Mouse (Mus musculus) thymus, postnatal 14 days (tissue): ENCODE data around the gene Gm49711.
A peak's percentile ranks its signal among the peaks of the same experiment; 100 is the strongest.
"Not testable (repeated sequence)": the region's sequence is repeated elsewhere in the genome, so short reads cannot be mapped to it uniquely, and the experiment has no call there.

Experiments used
- DNase-seq: peaks from one replicate; pipeline ENCODE4 v3.0.0; 2021

Gm49711 gene

DNA sequence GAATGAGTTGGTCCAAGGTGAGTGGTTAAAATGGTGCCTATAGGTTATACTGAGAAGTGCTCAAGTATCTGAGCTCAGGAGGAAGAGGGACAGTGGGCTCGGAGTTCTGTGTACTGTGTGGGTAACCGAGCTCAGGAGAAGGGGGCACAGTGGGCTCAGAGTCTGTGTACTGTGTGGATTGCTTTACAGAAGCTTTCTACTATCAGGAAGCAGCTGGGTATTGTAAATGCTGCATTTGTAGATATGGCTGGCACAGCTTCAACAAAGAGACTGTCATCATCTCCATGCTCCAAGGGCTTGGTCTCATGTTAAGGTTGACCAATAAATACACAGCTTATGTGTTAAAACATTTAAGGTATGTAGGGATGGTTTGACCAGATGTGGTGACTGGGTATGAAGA lies 6.7 kb downstream of the Gm49711 start:
- no peak for DNase-seq

DNA sequence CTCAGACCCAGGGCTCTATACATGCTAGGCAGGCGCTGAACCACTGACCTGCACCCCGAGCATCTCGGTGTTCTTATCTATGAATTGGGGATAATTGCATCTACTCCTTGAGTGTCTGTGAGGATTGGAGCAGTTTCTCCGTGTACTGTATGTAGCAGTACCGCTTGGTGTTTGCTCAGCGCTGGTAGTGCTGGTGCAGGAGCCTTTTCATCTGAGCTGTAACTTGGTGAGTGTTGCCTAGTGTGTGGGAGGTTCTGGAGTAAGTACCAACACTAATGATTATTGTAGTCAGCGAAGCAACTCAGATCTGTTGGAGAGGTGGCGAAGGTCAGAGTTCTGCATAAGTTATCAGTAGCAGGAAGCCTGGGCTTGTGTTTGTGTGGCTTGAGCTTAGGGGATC lies 12.2 kb downstream of the Gm49711 start:
- no peak for DNase-seq

DNA sequence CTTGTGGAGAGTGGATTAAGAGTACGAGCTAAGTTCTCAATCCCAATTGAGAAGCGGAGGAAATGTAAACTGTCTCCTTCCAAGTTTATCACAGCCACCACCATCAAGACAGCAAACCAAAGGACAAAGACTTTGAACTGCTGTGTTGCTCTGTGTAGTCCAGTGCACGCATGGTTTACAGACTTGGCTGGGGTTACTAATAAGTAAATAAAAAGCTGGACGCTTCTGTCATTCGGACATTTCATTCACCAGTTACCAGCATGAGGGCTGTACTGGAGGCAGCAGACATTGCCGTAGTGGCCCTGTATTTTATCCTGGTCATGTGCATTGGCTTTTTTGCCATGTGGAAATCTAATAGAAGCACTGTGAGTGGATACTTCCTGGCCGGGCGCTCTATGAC lies 18.7 kb downstream of the Gm49711 start:
- no peak for DNase-seq

DNA sequence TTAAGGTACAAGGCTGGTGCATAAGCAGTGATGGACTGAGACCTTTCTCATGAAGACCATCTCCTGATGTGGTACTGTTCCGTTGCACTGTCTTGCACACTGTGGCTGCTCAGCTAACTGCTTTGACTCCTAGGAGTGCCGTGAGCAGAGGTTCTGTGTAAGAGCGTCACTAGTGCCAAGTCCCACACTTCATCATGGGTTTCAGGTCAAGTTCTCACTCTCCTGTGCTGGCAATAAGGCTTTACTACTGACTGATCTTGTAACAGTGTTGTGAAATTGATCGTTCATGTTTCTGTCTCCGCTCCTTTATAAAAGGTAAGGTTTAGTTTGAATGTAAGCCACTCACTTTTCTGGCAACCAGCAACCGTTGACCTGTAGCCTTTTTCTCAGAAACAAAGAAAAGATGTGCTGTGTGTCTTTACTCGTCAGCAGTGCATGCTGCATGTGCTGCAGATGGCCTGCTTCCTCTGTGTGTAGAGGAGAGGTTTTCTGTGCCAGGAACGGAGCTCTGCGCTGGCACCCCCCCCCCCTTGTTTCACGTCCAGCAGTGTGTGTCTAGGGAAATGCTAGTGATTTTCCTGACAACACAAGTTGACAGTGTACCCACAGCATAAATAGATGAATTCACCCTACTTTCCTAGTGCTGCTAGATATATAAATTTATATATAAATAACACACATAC lies 25.8 kb downstream of the Gm49711 start:
- no peak for DNase-seq

DNA sequence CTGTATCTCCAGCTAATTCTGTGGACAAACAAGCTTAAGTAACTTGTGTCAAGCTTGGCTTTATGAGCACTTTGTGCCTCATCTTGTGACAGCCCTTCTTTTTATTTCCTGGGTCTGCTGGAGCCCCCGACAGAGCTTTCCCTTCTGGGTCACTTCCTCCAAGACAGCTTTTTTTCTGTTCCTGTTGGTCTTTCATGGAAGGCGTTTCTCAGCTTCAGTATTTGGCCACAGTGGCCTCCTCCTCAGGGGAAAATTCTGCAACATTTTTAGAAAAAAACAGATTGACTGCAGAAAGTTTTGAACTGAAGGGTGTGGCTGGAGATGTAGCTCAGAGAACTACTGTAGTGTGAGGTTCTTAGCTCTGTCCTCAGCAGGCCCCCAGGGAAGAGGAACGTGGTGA lies 31.1 kb downstream of the Gm49711 start:
- no peak for DNase-seq

DNA sequence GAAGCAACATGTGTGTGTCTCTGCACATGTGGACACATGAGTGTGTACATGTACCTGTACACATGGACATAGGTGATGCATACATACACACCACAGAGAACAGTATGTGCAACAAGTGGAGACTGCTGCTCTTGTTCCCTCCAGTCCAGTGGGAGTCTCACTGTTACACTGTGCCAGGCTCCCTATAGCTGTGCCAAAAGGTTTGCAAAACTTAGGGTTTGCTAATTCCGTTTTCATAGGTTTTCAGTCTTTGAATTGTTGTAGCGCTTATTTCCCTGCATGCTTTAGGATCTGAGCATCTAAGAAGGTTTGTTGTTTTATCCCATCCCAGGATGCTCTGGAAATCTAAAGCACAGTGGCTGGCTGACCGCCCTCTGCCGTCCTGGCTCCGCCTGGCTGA lies 33.8 kb downstream of the Gm49711 start:
- DNase-seq: no peak

DNA sequence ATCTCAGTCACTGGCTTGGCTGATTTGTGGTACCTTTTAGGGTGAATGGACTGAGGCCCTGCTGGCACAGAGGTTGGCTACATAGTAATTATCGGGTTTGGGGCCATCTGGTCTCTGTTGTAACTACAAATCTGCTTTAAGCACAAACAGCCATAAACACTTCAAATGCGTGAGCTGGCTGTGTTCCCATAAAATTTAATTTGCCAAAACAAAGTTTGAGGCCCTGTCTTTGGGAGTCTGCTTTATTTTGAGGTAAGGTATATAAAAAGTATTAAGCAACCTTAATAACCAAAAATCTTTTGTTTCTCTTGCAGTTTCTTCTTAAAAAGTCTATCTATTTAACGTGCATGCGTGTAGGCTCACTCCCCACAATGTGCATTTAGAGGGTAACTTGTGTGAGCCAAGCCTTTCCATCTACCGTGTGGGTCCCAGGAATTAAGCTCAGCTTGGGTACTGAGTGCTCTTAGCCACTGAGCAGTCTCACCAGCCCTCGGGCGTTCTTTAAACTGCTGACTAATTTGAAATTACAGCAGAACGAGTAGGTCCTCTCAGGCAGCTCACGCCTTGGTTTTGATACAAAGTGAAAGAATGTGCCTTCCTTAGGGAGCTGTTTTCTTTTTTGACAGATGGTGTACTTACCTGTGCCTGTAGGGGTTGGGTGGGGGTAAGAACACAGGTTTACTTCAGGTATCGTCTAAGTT lies 40.4 kb downstream of the Gm49711 start:
- no peak for DNase-seq

DNA sequence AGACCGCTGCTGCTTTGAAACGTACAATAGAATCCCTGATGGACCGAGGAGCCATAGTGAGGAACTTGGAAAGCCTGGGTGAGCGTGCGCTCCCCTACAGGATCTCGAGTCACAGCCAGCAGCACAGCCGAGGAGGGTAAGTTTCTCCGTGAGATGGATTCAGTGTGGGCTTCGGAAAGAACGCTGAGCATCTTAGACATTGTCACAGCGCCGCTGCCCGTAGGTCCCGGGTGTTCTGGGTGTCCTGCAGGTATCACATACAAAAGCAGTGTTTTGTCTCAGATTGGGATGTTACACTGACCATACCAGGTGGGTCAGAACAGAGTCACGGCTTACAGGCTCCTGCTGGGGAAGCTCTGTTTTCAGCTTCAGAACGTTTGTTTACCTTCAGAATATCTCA lies 41.5 kb downstream of the Gm49711 start:
- no peak for DNase-seq

DNA sequence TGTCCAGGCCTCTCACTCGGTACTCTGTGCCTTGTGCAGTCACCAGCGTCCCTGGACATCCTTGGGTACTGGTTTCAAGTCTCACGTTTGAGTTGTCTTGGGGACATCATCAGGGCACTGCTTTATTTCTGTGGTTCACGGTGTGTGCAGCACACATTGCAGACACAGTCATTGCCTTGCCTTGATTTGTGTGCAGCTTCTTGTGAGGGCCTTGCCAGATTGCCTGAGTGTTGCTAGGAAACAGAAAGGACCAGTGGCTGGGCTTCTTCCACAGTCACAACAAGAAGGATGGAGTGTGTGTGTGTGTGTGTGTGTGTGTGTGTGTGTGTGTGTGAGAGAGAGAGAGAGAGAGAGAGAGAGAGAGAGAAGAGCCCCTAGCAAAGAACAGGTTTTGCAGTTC lies 42.0 kb downstream of the Gm49711 start:
- DNase-seq: no peak

DNA sequence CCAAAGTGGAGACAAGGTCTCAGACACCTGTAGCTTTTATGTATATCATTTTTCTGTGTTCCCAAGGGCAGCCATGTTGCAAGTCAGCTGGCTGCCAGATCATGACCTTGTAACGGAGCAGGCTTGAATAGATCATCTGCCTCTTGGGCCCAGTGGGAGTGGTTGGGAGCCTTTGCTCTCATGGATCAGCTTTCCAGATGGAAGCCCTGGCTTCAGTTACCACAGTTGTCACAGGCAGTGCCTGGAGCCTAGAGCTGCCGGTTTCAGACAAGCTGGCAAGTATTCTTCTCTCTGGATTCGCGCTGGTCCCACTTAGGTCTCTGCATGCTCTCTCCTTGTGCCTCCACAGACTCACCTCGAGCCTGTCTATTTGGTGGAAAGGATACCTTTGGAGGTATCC lies 44.0 kb downstream of the Gm49711 start:
- DNase-seq: no peak

DNA sequence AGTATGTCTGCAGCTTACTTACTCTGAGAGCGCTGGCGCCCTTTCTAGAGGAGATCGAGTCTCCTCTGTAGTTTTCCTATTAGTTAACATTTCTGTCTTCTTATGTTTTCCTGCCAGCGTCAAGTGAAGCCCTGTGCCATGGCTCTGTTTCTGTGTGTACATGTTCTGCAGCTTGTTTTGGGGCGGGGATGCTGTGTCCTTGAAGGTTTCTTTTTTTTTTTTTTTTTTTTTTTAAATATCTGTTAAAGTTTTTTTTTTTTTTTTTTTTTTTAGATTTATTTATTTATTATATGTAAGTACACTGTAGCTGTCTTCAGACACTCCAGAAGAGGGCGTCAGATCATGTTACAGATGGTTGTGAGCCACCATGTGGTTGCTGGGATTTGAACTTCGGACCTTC lies 44.8 kb downstream of the Gm49711 start:
- not testable (repeated sequence) for DNase-seq

DNA sequence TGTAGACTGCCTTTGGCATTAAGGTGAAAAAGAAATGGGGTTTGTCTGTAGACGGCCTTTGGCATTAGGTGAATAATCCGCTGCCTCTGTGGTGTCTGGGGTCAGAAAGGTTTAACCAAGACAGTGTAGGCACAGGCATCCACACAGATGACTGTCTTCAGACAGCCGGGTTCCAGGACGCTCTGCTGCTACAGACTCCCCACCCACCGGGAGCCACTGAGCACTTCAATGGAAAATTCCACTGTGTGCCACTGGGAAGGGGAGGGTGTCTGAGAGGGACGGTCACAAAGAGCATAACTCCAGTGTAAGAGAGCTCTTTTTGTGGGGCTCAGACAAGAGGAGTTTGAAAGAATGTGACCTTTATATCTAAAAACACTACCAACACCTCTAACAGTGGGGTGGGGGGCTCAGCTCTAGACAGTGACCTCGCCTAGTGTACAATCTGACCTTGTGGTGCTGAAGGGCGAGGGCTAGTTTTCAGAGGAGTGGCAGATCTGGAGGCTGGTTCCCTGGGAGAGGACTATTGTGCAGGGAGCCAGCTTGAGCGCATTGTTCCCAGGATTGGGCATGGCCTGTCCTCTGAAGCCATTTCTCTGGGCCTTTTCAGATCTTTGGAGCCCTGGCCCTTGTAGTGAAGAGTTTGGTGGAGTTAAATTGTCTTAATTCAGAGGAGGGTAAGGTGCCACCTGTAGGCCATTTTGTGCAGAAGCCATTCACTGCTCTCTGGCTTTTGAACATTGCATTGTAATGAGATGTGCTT lies 45.6 kb downstream of the Gm49711 start:
- no peak for DNase-seq

DNA sequence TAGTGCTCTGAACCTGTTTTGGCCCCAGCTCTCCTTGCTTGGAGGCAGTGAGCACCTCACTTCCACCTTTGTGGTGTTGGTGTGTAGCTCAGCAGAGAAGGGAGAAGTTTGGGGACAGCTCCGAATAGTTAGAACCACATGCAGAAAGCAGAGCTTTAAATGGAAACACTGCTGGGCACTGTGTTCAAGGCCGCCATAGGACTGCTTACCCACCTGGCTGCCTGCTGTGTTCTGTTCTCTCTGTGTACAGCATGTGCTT lies 46.1 kb downstream of the Gm49711 start:
- no peak for DNase-seq

DNA sequence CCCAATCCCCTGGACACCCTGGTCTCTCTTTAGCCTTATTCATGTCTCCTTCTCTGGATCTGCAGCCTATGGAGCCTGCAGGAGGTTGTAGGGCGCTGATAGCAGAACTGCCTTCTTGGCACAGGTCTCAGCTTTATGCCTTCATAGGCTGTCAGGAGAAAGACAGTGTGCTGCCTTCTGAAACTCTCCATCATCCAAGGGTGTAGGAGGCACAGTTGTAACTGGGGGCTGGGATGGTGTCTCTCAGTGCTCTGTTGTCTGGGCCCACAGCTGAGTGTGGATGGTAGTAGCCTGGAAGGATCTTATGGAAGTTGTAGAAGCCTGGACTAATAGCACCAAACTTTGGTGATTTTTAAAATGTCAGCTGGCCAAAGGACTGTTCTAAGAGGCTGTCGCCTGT lies 46.8 kb downstream of the Gm49711 start:
- DNase-seq: no peak

DNA sequence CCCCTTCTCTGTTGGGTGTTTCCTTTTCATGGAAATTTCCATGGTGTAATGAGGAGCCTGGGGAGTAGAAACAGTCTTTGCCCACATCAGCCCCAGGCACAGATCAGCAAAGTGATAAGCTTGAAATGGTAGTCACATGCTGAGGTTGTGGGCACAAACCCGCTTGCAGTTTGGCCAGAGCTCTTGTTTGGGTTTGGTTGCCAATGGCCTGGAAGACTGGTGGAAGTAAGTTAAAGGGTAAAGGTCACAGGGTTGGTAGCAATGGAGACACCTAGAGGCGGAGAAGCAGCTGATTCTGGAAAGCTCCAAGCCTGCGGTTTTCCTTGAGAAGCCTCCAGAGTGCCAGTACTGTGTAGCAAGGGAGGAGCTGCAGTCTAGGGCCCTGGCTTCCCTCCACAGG lies 47.5 kb downstream of the Gm49711 start:
- DNase-seq: no peak

DNA sequence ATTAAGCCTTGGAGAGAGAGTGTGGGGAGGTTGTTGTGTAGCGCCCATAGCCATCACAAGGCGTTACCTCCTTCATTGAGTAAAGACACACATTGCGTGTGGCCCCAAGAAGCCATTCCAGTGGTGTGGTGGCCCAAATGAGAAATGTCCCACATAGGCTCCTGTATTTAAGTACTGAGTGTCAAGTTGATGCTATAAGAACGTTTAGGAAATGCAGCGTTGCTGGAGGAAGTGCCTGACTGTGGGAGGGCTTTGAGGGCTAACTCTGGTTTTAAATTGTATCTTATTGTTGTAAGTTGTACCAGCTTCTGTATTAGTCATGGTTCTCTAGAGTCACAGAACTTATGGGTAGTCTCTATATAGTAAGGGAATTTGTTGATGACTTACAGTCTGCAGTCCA lies 49.2 kb downstream of the Gm49711 start:
- DNase-seq: no peak

DNA sequence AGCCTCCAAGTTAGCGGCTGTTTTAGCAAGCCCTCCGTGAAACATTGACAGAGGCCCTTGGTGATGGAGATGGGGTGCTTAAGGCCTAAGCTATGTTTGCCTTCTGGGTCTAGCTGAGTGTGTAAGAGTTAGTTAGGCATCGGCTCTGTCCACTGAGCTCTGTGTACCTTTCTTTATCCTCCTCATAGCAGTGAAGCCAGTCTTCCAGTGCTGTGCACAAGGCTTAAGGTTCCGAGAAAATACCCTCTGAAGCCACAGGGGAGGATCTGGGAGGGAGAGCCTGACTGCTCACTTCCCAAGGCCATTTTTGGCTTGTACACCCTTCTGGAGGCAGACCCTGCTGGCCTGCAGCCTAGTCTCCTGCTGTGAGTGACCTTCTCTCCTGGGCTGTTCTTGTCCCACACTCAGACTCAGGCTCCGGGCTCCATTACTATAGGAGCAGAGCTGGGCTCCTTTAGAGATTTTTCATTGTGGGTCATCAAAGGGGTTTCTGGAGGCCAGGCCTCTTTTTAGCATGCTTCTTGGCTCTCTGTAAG lies 56.7 kb downstream of the Gm49711 start:
- DNase-seq: no peak

DNA sequence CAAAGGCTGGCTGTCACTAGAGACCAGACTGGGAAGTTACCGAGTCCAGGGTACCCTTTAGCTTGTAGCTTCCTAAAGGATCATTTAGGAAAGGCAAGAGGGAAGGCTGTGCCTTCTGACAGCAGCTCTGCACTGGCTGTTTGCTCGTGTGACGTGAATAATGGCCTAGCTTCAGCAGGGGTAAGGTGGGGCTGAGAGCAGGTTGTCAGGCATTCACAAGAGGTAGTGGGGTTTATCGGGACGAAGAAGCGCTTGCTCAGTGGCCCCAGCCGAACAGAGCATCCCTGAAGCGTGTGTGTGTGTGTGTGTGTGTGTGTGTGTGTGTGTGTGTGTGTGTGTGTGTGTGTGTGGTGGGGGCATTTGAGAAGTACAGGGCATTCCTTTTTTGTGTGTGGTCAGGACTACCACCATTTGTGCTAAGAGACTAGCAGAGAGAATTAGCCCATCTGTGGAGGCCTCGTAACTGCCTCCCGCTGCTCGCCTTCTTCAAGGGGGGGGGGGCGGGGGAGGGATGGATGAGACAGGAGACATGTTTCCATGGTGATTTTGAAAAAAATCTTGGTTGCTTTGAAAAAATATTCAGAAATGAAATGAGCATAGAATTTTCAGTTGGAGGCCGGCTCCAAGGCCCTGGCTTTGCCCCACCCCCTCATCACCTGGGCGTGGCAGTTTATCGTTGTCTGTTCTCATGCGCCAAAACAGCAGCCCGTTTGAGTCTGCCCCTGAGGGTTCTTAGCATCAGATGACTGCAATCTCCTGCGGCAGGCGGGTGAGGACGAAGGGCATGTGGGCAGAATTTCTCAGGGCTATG lies 57.7 kb downstream of the Gm49711 start:
- peak; percentile 9 for DNase-seq

DNA sequence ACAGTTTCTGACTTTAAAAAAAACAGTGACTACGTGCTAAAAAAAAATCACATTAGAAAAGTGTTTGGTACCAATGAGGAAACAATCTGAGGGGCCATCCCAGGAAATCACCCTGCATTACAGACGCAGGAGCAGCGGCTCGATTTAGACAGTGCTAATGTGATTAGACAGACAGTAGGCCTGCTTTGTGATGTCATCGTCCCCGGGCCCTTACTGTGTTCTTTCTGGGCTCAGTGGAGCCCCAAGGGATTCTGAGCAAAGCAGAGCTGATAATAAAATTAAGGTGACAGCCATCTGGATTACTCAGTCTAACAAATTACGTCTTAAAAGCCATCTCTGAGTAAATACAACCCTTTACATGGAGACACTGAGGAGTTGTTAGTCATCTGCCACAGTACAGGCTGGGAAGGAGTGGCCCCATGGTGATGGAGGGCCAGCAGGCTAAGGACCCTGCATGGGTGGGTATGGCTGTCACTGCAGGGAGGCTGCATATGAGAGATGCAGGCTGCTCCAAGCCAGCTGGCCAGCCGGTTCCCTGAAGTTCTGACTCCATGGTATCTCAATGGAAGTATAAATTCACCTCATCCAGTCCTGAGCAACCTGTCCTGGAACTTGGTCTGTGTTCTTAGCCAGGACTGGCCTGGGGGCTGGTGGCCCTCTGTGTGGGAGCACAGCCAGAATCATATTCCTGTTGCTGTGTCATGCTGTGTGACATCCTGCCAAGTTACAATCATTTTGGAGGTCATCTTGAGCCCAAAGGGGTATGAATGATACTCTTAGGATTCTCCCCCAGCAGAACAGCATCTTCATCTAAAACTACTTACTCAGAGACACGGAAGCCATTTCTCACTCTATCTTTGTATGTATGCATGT lies 59.5 kb downstream of the Gm49711 start:
- DNase-seq: no peak

DNA sequence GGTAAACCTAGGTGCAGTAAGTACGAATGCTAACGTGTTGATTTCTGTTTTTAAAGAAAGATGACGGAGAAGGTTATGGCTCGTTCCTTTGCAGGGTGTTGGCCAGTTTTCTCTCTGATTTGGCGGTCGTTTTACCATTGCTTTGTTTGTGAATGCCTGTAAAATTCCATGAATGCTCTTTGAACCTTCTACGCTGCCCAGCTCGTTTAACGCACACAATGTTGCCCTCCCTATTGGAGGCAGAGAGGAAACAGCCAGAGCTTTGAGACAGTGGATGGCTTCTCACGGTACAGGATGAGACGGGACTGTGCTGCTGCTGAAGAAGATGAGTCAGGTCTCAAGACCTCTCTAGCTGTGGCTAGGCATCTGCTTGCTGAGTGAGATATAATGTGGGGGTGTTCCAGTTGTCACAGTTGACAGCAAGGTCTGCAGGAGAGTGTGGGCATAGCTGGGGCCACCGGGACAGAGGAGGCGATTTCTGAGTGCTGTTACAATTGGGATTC lies 60.9 kb downstream of the Gm49711 start:
- DNase-seq: no peak

DNA sequence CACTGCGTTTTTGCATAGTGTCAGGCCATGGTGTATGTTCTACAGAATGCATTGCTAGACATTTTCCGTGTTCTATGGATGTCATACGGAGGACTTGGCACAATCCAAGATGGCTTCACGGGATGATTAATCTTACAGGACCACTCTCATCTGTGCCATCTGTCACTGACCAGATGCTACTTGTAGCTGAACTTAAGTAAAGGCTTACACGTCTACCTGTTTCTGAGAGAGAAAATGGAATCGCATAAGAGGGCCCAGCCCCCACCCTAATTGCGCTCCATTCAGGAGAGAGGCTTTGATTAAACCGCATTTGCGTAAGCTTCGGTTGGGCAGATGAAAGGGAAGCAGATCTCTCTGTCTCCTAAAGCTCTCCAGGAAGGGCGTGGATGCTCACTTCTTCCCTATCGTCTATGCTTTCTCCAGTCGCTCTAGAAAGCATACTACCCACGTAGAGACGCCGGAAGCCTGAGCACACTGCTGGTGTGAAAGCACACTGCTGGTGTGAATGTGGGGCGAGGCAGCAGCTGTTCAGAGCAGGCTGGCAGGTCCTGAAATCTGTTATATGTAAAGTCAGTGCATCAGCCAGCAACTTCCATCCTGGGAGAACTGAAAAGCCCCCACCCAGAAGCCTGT lies 62.9 kb downstream of the Gm49711 start:
- no peak for DNase-seq

DNA sequence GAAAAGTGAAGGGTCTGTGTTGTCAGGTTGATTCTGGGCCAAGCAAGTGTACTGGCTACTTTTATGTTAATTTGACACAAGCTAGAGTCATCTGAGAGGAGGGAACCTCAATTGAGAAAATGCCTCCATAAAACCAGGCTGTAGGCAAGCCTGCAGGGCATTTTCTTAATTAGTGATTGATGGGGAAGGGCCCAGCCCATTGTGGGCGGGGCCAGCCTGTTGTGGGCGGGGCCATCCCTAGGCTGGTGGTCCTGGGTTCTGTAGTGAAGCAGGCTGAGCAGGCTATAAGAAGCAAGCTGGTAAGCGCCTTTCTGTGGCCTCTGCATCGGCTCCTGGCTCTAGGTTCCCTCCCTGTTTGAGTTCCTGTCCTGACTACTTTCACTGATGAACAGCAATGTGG lies 69.1 kb downstream of the Gm49711 start:
- DNase-seq: no peak
